Mouse (Mus musculus) monocyte, adult 5-6 weeks (primary cell): ENCODE data around the gene Ccdc167. TPM values are rescaled to one million over a fixed set of nuclear protein-coding genes. Genes with fewer than 3 reads are reported as not detected.

Source experiments
- ATAC-seq: fragments of 153-309, 156-312 bp; replicated peaks from 2 replicates; pipeline ENCODE4 v1.8.0; 2017; ENCODE audit warnings: mild to moderate bottlenecking; ENCODE audit not compliant: low TSS enrichment, insufficient number of reproducible peaks, severe bottlenecking, poor library complexity, low FRiP score
- total RNA-seq: library from RNA; stranded (forward); fragments of 200-1000, 200-491, 200-594 nt; gene quantifications from 3 replicates; pipeline ENCODE4 v1.2.3, GENCODE M21; 2017

The Ccdc167 gene
- total RNA-seq, 1 experiment from 2014 or later: 5.0 TPM

- peak; percentile 41 for ATAC-seq
Observed at GRCm38 (mm10) chr17:29660762-29661391, 56.0 kb downstream of the Ccdc167 start.

GRCm38 (mm10) chr17:29660076-29660761 lies 56.6 kb downstream of the Ccdc167 start, which contains the start of gene Cmtr1:
Cmtr1 (plus strand) TSS chr17:29660595.
- ATAC-seq: peak; percentile 94

GRCm38 (mm10) chr17:29658249-29658648 lies 58.6 kb downstream of the Ccdc167 start:
- ATAC-seq: no peak

- ATAC-seq: no peak
Observed at GRCm38 (mm10) chr17:29642219-29642618, 74.6 kb downstream of the Ccdc167 start.

- ATAC-seq: no peak
Observed at GRCm38 (mm10) chr17:29640971-29641370, 75.9 kb downstream of the Ccdc167 start.

- ATAC-seq: no peak
Observed at GRCm38 (mm10) chr17:29637895-29638294, 78.9 kb downstream of the Ccdc167 start.

- ATAC-seq: no peak
Observed at GRCm38 (mm10) chr17:29637377-29637776, 79.5 kb downstream of the Ccdc167 start.

Other genes with a start within 250 kb of the Ccdc167 start
- gene Pim1, start 226.3 kb downstream of the Ccdc167 start, total RNA-seq: 698 to 1,062 TPM (median 980 TPM) in 3 replicates
- not detected in 3 replicates for gene Gm17657, start 167.4 kb downstream of the Ccdc167 start, total RNA-seq
- gene Tbc1d22b, start 167.3 kb downstream of the Ccdc167 start, total RNA-seq: 7.9 to 22.0 TPM (median 8.4 TPM) in 3 replicates
- gene Tmem217, start 164.7 kb downstream of the Ccdc167 start, total RNA-seq: not detected in 3 replicates
- gene Rnf8, start 102.3 kb downstream of the Ccdc167 start, total RNA-seq: 44.8 to 57.1 TPM (median 48.0 TPM) in 3 replicates
- gene Gm28043, start 102.2 kb downstream of the Ccdc167 start, total RNA-seq: 17.9 to 20.7 TPM (median 20.5 TPM) in 3 replicates
- gene Cmtr1, start 56.4 kb downstream of the Ccdc167 start, total RNA-seq: 107 to 224 TPM (median 209 TPM) in 3 replicates